Mouse (Mus musculus) layer of hippocampus, adult 18-20 months (tissue): ENCODE measurements around the gene Mogat2. TPM values are rescaled to one million over a fixed set of nuclear protein-coding genes. Genes with fewer than 3 reads are reported as not detected.
A peak's percentile ranks its signal among the peaks of the same experiment; 100 is the strongest.

Experiments used
- DNase-seq, 2 experiments: peaks; one replicate each; pipeline ENCODE4 v3.0.0; 2022; ENCODE audit warnings: low spot score in 2 of 2
- long read RNA-seq: library from polyadenylated mRNA; stranded (forward); transcript quantifications from one replicate; pipeline ENCODE4 v2.0.0, GENCODE M21; 2021
- total RNA-seq, 2 experiments: library from RNA; stranded (reverse); gene quantifications; 2 replicates each; pipeline ENCODE4 v1.2.3; 2021

Gene Mogat2
- not detected for total RNA-seq
- long read RNA-seq: 0 reads

DNA sequence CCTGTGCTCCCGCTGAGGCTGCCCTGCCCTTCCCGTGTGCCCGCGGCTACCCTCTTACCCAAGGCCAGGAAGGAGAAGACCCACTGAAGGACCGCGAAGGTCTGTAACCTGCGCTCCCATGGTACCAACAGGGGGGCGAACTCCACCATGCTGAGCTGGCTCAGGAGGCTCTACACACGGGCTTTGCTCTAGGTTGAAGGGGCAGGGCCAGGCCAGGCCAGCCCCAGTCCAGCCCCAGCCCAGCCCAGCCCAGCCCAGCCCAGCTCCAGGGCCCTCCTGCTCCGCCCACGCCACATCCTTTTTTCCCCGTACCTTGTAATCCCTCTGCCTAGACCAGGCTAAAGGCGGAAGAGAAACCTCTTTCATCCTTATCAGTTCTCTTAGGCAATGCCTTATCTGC is at the start of gene Mogat2:
Mogat2 (minus strand) TSS at position 203 of the 400 bp plus-strand sequence.
- DNase-seq: no peak

DNA sequence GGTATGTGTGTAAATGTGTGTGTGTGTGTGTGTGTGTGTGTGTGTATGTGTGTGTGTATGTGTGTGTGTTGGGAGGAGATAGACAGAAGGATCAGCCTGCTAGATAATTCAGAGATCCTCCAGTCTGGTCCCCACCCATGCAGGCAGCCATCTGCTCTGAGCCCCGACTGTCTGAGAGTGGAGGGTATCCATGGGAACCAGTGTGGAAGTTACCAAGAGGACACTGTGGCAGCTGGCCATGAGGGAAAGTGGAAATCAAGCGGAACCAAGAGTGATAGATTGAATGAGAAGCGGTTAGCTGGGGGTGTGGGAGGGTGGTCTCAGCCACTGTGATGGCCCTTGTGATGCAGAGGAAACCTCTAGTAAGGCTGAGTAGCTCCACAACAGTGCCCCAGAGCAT is 48.9 kb upstream of the Mogat2 start:
- peak; percentile 74 to 86 for DNase-seq

DNA sequence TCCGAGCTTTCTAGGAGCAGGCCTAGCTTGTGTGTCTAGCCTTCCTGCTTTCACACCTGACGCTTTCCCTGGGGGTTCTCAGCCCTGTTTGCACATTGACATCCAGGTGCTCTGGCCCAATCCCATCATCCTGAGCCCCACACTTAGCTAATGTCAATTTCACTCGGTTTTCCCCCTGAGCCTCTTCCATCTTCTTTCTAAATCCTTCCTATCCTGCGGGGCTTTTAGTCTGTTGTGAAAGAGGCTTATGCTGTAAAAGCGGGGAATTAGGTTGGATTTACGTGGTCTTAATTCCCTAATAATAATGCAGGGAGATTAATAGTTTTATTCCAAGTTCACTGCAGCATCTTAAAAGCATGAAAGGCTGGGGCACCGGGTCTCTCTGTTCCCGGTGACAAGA is 41.2 kb upstream of the Mogat2 start:
- no peak for DNase-seq

DNA sequence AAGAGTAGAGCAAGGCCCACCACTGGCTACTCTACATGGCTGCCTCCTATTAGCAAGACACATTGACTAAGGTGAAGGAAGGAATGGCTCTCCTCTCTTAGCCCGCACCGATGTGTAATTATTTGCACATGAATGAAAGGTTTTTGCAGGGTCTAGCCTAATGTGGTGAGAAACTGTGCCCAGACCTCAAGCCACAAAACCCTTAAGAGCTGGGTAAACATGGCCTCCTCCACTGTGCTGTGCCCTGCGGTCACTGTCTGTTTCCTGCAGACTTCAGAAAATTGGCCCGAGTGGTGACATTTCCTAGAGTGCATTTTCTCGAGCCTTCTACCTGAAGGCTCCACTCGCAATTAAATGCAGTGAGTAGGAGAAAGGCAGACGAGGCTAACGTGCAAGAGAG is 39.9 kb upstream of the Mogat2 start:
- DNase-seq: no peak

DNA sequence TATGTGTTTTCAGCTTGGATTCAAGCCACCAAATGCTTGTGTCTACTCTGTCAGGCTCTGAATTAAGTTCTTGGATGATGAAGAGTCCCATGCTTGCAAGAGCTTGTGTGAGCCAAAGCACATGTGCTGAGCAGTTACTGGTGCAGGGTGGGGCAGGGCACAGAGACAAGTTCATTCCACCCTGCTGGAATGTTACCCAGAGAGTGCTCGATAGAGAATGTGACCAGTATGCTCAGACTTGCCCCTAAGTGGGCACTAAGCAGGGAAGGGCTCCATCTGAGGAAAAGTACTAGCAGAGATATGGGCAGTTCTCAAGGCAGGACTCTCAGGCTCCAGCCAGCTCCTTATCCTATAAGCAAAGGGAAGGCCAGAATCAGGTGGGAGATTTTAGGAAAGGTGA is 38.3 kb upstream of the Mogat2 start:
- no peak for DNase-seq

DNA sequence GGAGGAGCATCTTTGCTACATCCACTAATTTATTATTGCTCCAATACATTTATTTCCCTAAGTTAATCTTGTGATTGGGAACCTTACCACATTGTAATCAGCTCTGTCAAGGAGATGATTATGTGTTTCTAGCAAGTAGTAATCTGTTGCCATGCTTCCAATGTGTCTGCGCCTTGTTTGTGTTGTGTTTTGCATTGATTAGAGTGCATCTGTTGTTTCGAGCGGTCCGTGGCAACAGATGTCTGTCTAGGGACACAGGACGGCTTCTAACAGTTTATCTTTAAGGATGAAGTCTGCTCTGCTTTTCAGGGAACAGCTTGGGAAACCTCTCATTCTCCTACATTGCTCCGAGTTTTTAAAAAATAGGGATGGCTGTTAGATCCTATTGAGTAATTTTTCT is 36.7 kb upstream of the Mogat2 start:
- DNase-seq: peak in 1 of 2 experiments; percentile 44

DNA sequence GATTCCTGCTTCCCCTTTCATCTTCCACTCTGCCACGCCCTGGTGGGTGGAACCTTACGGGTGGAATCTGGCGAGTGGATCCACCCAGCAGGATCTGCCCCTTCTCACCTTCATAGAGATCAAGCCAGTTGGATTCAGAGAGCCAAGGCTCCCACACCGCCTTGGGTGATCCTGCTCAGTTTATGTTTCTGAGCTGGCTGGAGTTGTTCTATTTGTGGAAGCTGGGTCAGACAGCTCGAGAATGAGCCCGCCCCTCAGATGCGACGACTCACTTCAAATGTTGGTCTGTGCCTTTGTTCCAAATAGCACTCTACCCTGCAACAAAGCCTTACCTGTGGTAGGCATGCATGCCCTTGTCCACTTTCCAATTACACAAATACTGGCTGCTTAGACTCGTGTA is 33.2 kb upstream of the Mogat2 start:
- DNase-seq: no peak

DNA sequence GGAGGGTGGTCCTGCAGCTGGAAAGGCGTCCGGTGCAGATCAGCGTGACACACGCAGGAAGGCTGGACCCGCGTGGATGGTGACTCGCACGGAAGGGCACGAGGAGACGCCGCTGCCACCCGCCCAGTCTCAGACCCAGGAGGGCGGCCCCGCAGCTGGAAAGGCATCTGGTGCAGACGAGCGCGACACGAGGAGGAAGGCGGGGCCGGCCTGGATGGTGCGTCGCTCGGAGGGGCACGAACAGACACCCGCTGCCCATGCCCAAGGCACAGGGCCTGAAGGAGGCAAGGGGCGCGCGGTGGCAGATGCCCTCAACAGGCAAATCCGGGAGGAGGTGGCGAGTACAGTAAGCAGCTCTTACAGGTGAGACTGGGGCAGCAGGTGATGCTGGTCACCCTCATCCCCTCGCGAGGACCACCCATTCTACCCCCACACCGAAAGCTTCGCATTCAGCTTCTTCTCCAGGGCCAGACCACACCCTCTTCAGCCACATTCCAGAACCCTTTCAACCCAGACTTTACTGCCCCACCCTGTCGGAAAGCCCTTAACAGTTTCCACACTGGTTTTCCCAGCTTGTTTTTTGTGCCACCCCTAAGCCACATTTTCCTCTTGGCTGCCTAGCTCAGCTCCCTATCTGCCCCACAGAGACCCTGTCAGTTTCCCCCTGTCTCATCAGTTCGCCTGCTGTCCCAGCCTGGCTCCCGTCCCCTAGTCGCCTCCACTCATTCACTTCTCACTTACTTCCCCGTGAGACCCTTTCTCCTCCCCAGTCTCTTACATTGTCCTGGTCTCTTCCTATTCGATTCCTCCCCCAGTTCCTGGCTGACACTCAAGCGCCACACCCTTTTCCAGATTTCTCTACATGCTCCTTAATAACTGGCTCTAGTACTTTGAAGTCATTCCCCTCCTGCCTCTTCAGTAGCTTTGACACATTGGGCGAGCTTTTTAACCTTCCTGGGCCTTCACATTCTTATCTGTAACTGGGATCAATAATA is 30.8 kb upstream of the Mogat2 start:
- DNase-seq: no peak

DNA sequence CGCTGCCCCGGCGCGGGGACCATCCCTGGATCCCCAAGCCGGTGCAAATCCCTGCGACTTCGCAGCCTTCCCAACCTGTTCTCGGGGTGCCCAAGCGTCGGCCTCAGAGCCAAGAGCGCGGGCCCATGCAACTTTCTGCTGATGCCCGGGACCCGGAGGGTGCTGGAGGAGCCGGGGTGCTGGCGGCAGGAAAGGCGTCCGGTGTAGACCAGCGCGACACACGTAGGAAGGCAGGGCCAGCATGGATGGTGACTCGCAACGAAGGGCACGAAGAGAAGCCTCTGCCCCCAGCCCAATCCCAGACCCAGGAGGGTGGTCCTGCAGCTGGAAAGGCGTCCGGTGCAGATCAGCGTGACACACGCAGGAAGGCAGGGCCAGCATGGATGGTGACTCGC is 30.1 kb upstream of the Mogat2 start:
- DNase-seq: no peak

DNA sequence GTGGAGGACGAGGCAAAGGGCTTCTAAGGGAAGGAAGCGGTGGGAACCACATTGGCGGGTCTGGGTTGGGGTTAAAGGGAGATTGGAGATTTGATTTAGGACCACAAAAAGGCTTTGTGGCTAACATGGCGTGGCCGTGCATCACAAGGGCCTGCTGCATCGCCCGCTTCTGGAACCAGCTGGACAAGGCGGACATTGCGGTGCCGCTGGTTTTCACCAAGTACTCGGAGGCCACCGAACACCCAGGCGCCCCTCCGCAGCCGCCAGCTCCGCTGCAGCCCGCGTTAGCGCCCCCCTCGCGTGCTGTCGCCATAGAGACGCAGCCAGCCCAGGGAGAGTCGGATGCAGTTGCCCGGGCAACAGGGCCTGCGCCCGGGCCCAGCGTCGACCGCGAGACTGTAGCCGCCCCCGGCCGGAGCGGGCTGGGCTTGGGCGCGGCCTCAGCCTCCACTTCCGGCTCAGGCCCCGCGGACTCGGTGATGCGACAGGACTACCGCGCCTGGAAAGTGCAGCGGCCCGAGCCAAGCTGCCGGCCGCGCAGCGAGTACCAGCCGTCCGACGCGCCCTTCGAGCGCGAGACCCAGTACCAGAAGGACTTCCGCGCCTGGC is 29.6 kb upstream of the Mogat2 start:
- peak; percentile 84 to 89 for DNase-seq

DNA sequence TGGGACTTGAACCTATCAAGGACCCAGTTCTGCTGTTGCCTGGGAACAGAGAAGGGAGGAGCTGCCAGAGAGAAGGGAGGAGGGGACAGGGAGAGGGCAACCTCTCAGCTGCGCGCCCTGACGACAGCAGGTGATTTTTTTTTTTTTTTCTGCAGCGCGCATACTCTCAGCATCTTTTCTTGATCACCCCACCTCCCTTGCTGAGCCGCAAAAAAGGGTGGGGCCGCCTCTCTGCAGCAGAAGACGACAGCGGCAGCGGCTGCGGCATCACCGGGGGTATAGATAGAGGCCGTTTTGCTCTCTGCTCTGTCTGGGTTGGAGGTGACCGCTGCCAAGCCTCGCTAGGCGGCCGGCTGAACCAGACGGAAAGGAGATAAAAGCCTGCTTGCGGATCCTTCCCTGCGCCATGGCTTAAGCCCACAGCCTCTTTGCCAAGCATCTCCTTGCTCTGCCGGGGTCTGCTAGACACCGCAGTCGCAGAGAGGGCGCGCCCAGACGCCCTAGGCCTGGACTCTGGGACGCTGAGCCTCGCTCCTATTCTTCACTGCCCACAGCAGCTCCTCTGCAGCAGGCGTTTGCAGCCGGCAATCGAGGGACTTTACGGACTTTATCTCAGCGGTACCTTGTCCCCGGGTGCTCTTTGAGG is 29.0 kb upstream of the Mogat2 start, which contains the start of gene Map6:
Map6 (plus strand) TSS at position 197 of the 646 bp plus-strand sequence.
- DNase-seq: peak; percentile 75 to 78

DNA sequence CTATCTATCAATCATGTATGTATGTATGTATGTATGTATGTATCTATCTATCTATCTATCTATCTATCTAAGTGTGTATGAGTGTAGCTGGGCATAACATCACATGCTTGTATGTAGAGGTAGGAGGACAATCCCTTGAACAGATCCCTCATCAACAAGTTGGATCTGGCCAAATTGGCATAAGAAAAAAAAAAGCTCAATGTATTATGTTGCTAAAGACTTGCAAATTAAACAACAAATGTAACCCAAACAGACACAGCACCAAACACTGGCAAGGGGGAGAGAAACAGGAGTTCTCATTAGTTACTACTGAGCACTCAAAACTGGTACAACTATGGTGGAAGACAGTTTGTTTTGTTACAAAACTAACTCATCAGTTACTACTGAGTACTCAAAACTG is 26.2 kb upstream of the Mogat2 start:
- no peak for DNase-seq

DNA sequence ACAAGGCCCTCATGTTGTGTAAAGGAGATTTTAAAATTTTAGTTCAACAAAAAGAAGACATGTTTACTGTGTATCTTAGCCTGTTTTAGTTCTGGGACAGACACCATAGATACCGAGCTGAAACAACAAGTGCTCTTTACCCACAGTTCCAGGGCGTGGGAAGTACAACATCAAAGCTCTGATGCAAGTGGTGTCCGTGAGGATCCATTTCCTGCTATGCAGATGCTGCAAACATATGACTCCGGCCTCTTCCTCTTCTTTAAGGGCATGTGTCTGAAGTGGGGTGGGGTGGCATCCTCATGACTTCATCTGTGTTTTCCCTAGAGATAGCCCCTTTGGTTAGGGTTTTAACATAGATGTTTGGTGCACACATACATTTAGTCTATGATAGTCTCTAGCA is 25.1 kb upstream of the Mogat2 start:
- DNase-seq: no peak

DNA sequence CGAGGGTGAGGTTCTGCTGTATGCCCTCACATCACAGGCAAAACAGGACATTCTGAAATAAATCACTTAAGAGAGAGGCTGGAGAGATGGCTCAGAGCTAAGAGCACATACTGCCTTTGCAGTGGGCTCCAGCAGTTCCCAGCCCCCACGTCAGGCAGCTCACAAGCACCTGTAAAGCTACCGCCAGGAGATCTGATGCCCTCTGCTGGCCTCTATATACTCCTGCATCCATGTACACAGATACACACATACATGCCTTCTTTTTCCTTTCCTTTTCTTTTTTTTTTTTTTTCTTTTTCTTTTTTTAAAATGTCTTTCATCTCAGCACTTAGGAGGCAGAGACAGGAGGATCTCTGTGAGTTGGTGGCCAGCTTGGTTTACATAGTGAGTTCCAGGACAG is 23.5 kb upstream of the Mogat2 start:
- no peak for DNase-seq

DNA sequence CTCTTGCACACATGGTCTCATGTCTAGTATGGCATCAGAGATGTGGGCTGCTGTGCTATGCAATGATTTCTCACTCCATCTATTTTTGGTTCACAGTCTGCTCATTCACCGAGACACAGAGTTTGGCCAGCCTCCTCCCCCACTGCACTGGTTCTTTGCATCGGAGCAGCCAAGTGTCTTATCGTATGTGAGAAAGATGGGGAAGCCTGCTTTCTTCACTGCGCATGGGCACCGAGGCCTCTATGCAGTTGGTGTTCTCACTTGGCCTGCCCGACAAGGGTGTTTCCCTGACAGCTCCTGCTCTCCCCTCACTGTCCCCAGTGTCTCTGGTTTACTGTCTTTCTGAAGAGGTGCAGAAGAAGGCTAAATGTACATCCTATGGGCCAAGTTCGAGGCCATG is 16.6 kb upstream of the Mogat2 start:
- peak in 1 of 2 experiments; percentile 49 for DNase-seq

DNA sequence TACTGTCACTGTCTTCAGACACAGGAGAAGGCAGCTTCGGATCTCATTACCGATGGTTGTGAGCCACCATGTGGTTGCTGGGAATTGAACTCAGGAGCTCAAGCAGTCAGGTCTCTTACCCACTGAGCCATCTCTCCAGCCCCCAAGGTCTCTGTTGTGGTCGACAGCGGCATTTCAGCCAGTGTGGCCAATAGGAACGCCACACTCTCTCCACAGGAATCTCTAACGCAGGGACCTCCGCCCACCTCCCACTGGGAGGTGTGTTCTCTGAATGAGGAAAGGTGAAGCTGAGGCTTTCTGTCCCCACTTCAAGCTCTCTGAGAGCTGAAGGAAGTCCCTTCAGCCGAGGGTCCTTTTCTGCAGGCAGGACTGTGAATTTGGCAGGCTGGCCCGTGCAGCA is 12.0 kb upstream of the Mogat2 start:
- no peak for DNase-seq

DNA sequence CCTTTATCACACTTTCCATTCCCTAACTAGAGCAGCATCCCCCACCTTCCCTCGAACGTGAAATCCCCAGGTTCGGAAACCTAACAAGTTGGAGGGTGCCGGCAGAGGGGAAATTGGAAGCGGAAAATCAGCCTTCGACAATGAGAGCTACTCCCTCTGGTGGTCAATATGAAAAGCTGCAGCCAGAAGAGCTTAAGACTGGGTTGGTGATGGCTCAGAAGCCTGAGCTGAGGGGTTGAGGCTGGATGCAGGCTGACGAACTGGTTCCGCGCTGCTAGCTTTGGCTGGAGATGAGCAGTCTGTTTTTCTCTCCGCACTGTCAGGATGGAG is 11.1 kb upstream of the Mogat2 start:
- DNase-seq: peak in 1 of 2 experiments; percentile 74

DNA sequence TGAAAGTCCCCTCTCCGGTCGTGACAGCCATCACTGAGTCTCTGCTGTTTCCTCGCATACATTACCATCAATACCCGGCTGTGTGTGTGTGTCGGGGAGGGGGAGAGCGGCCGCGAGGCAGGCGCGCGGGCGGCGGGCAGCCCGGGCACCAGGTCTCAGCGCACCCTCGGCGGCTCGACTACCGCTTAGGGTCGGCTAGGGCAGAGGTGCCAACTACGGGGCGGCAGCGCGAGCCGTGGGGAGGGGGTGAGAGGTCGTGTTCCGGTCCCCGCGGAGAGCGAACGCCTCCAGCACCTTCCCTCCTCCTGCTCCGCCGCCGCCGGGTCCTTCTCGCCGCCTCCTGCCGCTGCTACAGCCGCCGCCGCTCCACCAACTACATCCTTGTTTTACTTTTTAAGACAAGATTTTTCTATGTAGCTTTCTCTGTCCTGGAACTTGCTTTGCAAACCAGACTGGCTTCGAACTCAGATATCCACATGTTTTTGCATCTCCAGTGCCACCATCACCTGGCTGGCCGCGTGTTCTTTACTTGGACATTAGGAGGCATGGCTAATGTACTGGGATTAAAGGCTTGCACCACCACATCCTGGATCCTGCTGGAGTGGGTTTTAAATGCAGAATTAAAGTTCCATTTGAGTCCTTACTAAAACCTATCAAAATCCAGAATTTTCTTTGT is 10.6 kb upstream of the Mogat2 start:
- no peak for DNase-seq

DNA sequence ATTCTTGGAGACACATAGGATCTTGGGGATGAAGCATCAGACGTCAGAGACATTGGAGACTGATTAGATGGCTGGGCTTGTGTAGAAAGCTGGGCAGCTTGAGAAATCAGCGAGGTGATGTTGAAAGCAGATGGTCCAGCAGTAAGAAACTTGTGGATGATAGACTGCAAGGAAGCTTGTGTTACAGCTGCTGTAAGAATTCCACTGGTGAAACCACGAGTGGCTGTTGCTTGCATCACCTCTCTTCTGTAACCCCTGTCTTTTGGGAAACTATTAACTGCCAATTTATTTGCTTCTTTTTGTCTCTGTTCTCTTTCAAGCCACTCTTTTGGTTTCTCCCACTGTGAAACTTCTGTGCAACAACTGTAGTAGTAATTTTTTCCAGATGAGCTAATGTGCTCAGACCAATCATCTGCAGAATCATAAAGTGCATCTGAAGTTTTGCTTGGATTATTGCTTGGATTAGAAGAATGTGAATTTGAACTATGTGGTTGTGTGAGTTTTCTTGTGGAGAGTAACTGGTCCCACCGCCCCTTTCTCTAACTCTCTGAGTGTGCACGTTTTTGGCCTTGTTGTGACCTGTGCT is 9.8 kb upstream of the Mogat2 start:
- no peak for DNase-seq

DNA sequence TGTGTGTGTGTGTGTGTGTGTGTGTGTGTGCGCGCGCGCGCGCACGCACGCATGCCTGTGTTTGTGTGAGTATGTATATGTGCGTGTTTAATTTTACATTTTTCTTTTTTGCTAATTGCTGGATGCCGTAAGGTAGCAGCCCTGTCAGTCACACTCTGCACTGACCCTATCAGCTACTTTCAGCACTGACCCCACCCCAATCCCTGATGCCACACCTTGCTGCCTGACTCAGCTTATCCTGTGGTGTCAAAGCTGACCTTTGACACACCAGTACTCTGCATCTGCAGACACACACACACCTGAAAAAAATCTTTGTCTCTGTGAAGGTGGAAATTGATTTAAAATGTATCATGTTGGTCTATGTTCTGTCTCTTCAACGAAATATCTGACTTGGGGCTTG is 3.7 kb upstream of the Mogat2 start:
- no peak for DNase-seq
